In genomic region chr8:106168356-106169016, GRCm38 (mm10) we compare ENCODE assay signal across 7 mouse cellular contexts. TPM values are rescaled to one million over a fixed set of nuclear protein-coding genes. Genes with fewer than 3 reads are reported as not detected.
DNase-seq lines count a peak whose midpoint lies in the region; ATAC-seq lines count a peak whose summit lies in the region.

Slc7a6 (plus strand) TSS chr8:106168857.

- H3K9me3 ChIP-seq in intestine, embryonic 15.5 days, result no peaks in the 10 kb centered on the region

- peak within 1 kb of the TSS; percentile 89 for H3K4me3 ChIP-seq in intestine, embryonic 15.5 days (replicated peaks)

- H3K4me2 ChIP-seq in intestine, embryonic 15.5 days (replicated peaks), result peak within 1 kb of the TSS; percentile 94

- no peaks in the 10 kb centered on the region for H3K27me3 ChIP-seq in intestine, embryonic 15.5 days (replicated peaks)

- H3K4me1 ChIP-seq in intestine, embryonic 15.5 days (replicated peaks), result 0 out of 2 replicates have a peak, but pooled peaks cover 4% of the 10 kb centered on the region

- peak; percentile 93 for ATAC-seq in intestine, embryonic 15.5 days

- peak within 1 kb of the TSS; percentile 86 for H3K27ac ChIP-seq in intestine, embryonic 15.5 days

- no peaks in the 10 kb centered on the region for H3K36me3 ChIP-seq in intestine, embryonic 15.5 days

- intact Hi-C loops in gastrocnemius, postnatal 36 days (cut with DNase I), result loop anchor here (5.0 kb wide), 1 partner anchor 34 kb away; no protein-coding TSS in a partner anchor
- intact Hi-C loops in left cerebral cortex, postnatal 25 days (cut with DNase I), result loop anchor here (2.0 to 5.0 kb wide), 2 partner anchors 30 to 44 kb away; partner anchors contain the start of genes Prmt7 and Slc7a6os

- peak within 1 kb of the TSS; percentile 83 for H3K9ac ChIP-seq in intestine, embryonic 15.5 days

- peak; percentile 88 to 91 for DNase-seq in adrenal gland, adult 18-20 months (ENCODE audit: low spot score in 2 of 2)
- DNase-seq in embryo, embryonic 11 days, result peak; percentile 91
- DNase-seq in gastrocnemius, postnatal 36 days, result peak; percentile 72 to 80
- peak; percentile 86 to 91 for DNase-seq in left cerebral cortex, postnatal 25 days (ENCODE audit: low spot score in 2 of 2)
- DNase-seq in mesoderm, embryonic 11.5 days (ENCODE audit: low read depth, low spot score), result peak; percentile 85
- DNase-seq in right cerebral cortex, postnatal 36 days (ENCODE audit: low spot score in 2 of 2), result peak; percentile 77 to 83

- under 1% methylated on average over 52 of the region's 59 CpGs for WGBS in intestine, embryonic 15.5 days

RNA-seq across cellular contexts. Expression of gene Slc7a6, which starts in this region (rescaled TPM):
- total RNA-seq in adrenal gland, adult 18-20 months (2021), result 10 to 100 TPM; 21.5 to 28.0 TPM
- 10 to 100 TPM in 1 of 2 experiments, 1 to 10 TPM in 1; 5.9 to 10.1 TPM for total RNA-seq in gastrocnemius, postnatal 36 days (2021)
- polyA plus RNA-seq in intestine, embryonic 15.5 days (2015; fragmentation: Nextera tagmentation; extraction: Ambion mirVana), result 34.4 and 37.9 TPM in 2 replicates
- total RNA-seq in left cerebral cortex, postnatal 25 days (2021), result 10 to 100 TPM; 27.6 to 32.4 TPM

Comparison
In these comparisons a context has a peak if more than half of its experiments do, and no peak if none do; other contexts are left out.
1. Peak in every context shown above with its lines: DNase-seq, ATAC-seq, H3K4me3 ChIP-seq and H3K27ac ChIP-seq.